Mouse (Mus musculus) frontal cortex, postnatal 25 days (tissue): Measurements from ENCODE around the gene Lhx3.
A peak's percentile ranks its signal among the peaks of the same experiment; 100 is the strongest.

Experiments
- DNase-seq, 2 experiments: peaks; one replicate each; pipeline ENCODE4 v3.0.0; 2022; ENCODE audit warnings: low spot score in 2 of 2

Gene Lhx3

GRCm38 (mm10) chr2:26201926-26202848 lies 5.9 kb downstream of the Lhx3 start:
- DNase-seq: no peak

- DNase-seq: no peak
Observed at GRCm38 (mm10) chr2:26198488-26198887, 9.6 kb downstream of the Lhx3 start.

- DNase-seq: no peak
Observed at GRCm38 (mm10) chr2:26194552-26195339, 13.3 kb downstream of the Lhx3 start.

- DNase-seq: no peak
Observed at GRCm38 (mm10) chr2:26188517-26188916, 19.6 kb downstream of the Lhx3 start.

GRCm38 (mm10) chr2:26184352-26184751 lies 23.7 kb downstream of the Lhx3 start:
- DNase-seq: no peak

- DNase-seq: peak in 1 of 2 experiments; percentile 25
Observed at GRCm38 (mm10) chr2:26182646-26183045, 25.4 kb downstream of the Lhx3 start.

GRCm38 (mm10) chr2:26177189-26177588 lies 30.9 kb downstream of the Lhx3 start:
- DNase-seq: no peak

- no peak for DNase-seq
Observed at GRCm38 (mm10) chr2:26176731-26177130, 31.4 kb downstream of the Lhx3 start.

GRCm38 (mm10) chr2:26175191-26175590 lies 32.9 kb downstream of the Lhx3 start:
- no peak for DNase-seq

- DNase-seq: no peak
Observed at GRCm38 (mm10) chr2:26172166-26172565, 35.9 kb downstream of the Lhx3 start.

GRCm38 (mm10) chr2:26170376-26170775 lies 37.7 kb downstream of the Lhx3 start:
- DNase-seq: no peak

- DNase-seq: no peak
Observed at GRCm38 (mm10) chr2:26168843-26169579, 39.1 kb downstream of the Lhx3 start.

GRCm38 (mm10) chr2:26166890-26167289 lies 41.2 kb downstream of the Lhx3 start:
- DNase-seq: no peak

- DNase-seq: no peak
Observed at GRCm38 (mm10) chr2:26158064-26158463, 50.0 kb downstream of the Lhx3 start.

- no peak for DNase-seq
Observed at GRCm38 (mm10) chr2:26156191-26156977, 51.7 kb downstream of the Lhx3 start.

- DNase-seq: no peak
Observed at GRCm38 (mm10) chr2:26155737-26156136, 52.4 kb downstream of the Lhx3 start.

- no peak for DNase-seq
Observed at GRCm38 (mm10) chr2:26154586-26154985, 53.5 kb downstream of the Lhx3 start.

- DNase-seq: peak in 1 of 2 experiments; percentile 37
Observed at GRCm38 (mm10) chr2:26153909-26154340, 54.2 kb downstream of the Lhx3 start.

- DNase-seq: no peak
Observed at GRCm38 (mm10) chr2:26153295-26153694, 54.8 kb downstream of the Lhx3 start.
